Mouse (Mus musculus) hindbrain, embryonic 11.5 days (tissue): ENCODE results near the gene Slc44a1. TPM values are rescaled to one million over a fixed set of nuclear protein-coding genes. Genes with fewer than 3 reads are reported as not detected.

Experiments
- ATAC-seq: fragments of 200-750 bp; cut with Nextera tagmentation; 2 replicates; pipeline ENCODE4 v1.8.0; 2017; ENCODE audit warnings: mild to moderate bottlenecking, moderate TSS enrichment, moderate library complexity; ENCODE audit not compliant: low FRiP score
- DNase-seq: peaks from one replicate; pipeline ENCODE4 v3.0.0-alpha.2; 2015; ENCODE audit warnings: low spot score
- H3K27ac ChIP-seq: fragments of 300-500 bp; sonication (generic); 2 replicates; pipeline ENCODE4 v1.5.1; 2014; ENCODE audit warnings: mild to moderate bottlenecking, low read depth, low read length
- H3K27me3 ChIP-seq: fragments of 300-500 bp; sonication (generic); 2 replicates; pipeline ENCODE4 v1.6.1; 2014; ENCODE audit warnings: mild to moderate bottlenecking, low read length, moderate library complexity, mixed read lengths; ENCODE audit not compliant: control insufficient read depth, insufficient read depth
- H3K36me3 ChIP-seq: fragments of 300-500 bp; sonication (generic); 2 replicates; pipeline ENCODE4 v1.6.1; 2014; ENCODE audit warnings: mild to moderate bottlenecking, low read length, moderate library complexity, mixed read lengths; ENCODE audit not compliant: control insufficient read depth, insufficient read depth
- H3K4me1 ChIP-seq: fragments of 300-500 bp; sonication (generic); replicated peaks from 2 replicates; pipeline ENCODE4 v1.6.1; 2014; ENCODE audit warnings: low read length, mixed read lengths; ENCODE audit not compliant: control insufficient read depth, insufficient read depth
- H3K4me2 ChIP-seq: fragments of 300-500 bp; sonication (generic); replicated peaks from 2 replicates; pipeline ENCODE4 v1.6.1; 2014; ENCODE audit warnings: mild to moderate bottlenecking, low read depth, low read length
- H3K4me3 ChIP-seq: fragments of 300-500 bp; sonication (generic); 2 replicates; pipeline ENCODE4 v1.5.1; 2014; ENCODE audit warnings: low read depth, low read length
- H3K9ac ChIP-seq: fragments of 300-500 bp; sonication (generic); 2 replicates; pipeline ENCODE4 v1.6.1; 2014; ENCODE audit warnings: low read depth, low read length
- H3K9me3 ChIP-seq: fragments of 300-500 bp; sonication (generic); 2 replicates; pipeline ENCODE4 v1.6.1; 2016; ENCODE audit warnings: low read length; ENCODE audit not compliant: control insufficient read depth
- WGBS: fragments of 180-500 bp; shearing (Covaris S2); extraction: QIAGEN DNeasy Blood & Tissue Kit; methylation state at CpG from one replicate; pipeline ENCODE4 v1.1.7; 2014; 5-methylcytosine and 5-hydroxymethylcytosine counted together
- polyA plus RNA-seq: library from polyadenylated mRNA; unstranded; fragments of >200 nt; fragmentation: Nextera tagmentation; extraction: Ambion mirVana; gene quantifications from 2 replicates; pipeline ENCODE4 v1.2.1, GENCODE M21; 2014

Gene Slc44a1
- polyA plus RNA-seq, 1 experiment from 2014 or later: 14.4 TPM

GRCm38 (mm10) chr4:53416928-53417327 lies 23.3 kb upstream of the Slc44a1 start:
- H3K4me2 ChIP-seq: no peak overlapping the region
- no peak for ATAC-seq
- H3K9ac ChIP-seq: no peak overlapping the region
- no peak overlapping the region for H3K4me3 ChIP-seq
- no peaks in the 10 kb centered on the region for H3K4me1 ChIP-seq
- WGBS: 74% methylated on average over 7 of the region's 7 CpGs
- H3K27me3 ChIP-seq: no peaks in the 10 kb centered on the region
- no peaks in the 10 kb centered on the region for H3K36me3 ChIP-seq
- no peaks in the 10 kb centered on the region for H3K9me3 ChIP-seq
- DNase-seq: no peak
- H3K27ac ChIP-seq: no peak overlapping the region

GRCm38 (mm10) chr4:53422799-53423198 lies 17.4 kb upstream of the Slc44a1 start:
- no peak for DNase-seq
- no peak for ATAC-seq
- Histone ChIP-seq H3K4me1 (no peaks in the 10 kb centered on the region), H3K4me2 (no peak overlapping the region), H3K9me3 (no peaks in the 10 kb centered on the region), H3K4me3 (no peak overlapping the region), H3K27me3 (no peaks in the 10 kb centered on the region), H3K9ac (no peak overlapping the region), H3K36me3 (no peaks in the 10 kb centered on the region), H3K27ac (no peak overlapping the region)
- WGBS: 84% methylated on average over 2 of the region's 2 CpGs

GRCm38 (mm10) chr4:53427120-53427519 lies 13.1 kb upstream of the Slc44a1 start:
- no peaks in the 10 kb centered on the region for H3K4me1 ChIP-seq
- no peak for ATAC-seq
- no peak for DNase-seq
- no peak overlapping the region for H3K4me2 ChIP-seq
- H3K4me3 ChIP-seq: no peak overlapping the region
- H3K9ac ChIP-seq: no peak overlapping the region
- no peaks in the 10 kb centered on the region for H3K27me3 ChIP-seq
- no peaks in the 10 kb centered on the region for H3K36me3 ChIP-seq
- no peaks in the 10 kb centered on the region for H3K9me3 ChIP-seq
- no peak overlapping the region for H3K27ac ChIP-seq
- 84% methylated on average over 4 of the region's 4 CpGs for WGBS

GRCm38 (mm10) chr4:53430522-53430921 lies 9.7 kb upstream of the Slc44a1 start:
- Histone ChIP-seq H3K9ac (no peak overlapping the region), H3K9me3 (no peaks in the 10 kb centered on the region), H3K27me3 (no peaks in the 10 kb centered on the region), H3K27ac (no peak overlapping the region), H3K36me3 (no peaks in the 10 kb centered on the region), H3K4me1 (no peaks in the 10 kb centered on the region), H3K4me3 (no peak overlapping the region), H3K4me2 (no peak overlapping the region)
- 72% methylated on average over 6 of the region's 6 CpGs for WGBS
- DNase-seq (no peak), ATAC-seq (no peak)

GRCm38 (mm10) chr4:53431585-53432234 lies 8.5 kb upstream of the Slc44a1 start:
- ATAC-seq (no peak), DNase-seq (no peak)
- no peak overlapping the region for H3K9ac ChIP-seq
- H3K9me3 ChIP-seq: no peaks in the 10 kb centered on the region
- H3K4me1 ChIP-seq: no peaks in the 10 kb centered on the region
- no peaks in the 10 kb centered on the region for H3K27me3 ChIP-seq
- no peak overlapping the region for H3K4me3 ChIP-seq
- no peak overlapping the region for H3K27ac ChIP-seq
- H3K4me2 ChIP-seq: no peak overlapping the region
- WGBS: 96% methylated on average over 8 of the region's 10 CpGs
- no peaks in the 10 kb centered on the region for H3K36me3 ChIP-seq

GRCm38 (mm10) chr4:53437110-53437755 lies 3.0 kb upstream of the Slc44a1 start:
- Histone ChIP-seq H3K4me3 (no peak overlapping the region), H3K4me1 (peaks cover 3% of the 10 kb centered on the region; the same call in 1 of the 2 replicates), H3K27ac (0 out of 2 replicates have a peak overlapping the region, but pooled peaks have one; percentile 10), H3K4me2 (no peak overlapping the region), H3K36me3 (no peaks in the 10 kb centered on the region), H3K27me3 (peaks cover 6% of the 10 kb centered on the region; the same call in 1 of the 2 replicates), H3K9me3 (no peaks in the 10 kb centered on the region), H3K9ac (no peak overlapping the region)
- DNase-seq (no peak), ATAC-seq (no peak)
- 63% methylated on average over 10 of the region's 10 CpGs for WGBS

GRCm38 (mm10) chr4:53438386-53438785 lies 1.8 kb upstream of the Slc44a1 start:
- no peak for DNase-seq
- H3K4me2 ChIP-seq: no peak overlapping the region
- peaks cover 3% of the 10 kb centered on the region; the same call in 1 of the 2 replicates for H3K4me1 ChIP-seq
- no peaks in the 10 kb centered on the region for H3K9me3 ChIP-seq
- ATAC-seq: no peak
- peaks cover 8% of the 10 kb centered on the region; the same call in 1 of the 2 replicates for H3K27me3 ChIP-seq
- no peak overlapping the region for H3K9ac ChIP-seq
- 82% methylated on average over 2 of the region's 2 CpGs for WGBS
- H3K4me3 ChIP-seq: no peak overlapping the region
- no peak overlapping the region for H3K27ac ChIP-seq
- no peaks in the 10 kb centered on the region for H3K36me3 ChIP-seq

- Histone ChIP-seq H3K9ac (no peak overlapping the region), H3K4me2 (no peak overlapping the region), H3K4me1 (peaks cover 3% of the 10 kb centered on the region; the same call in 1 of the 2 replicates), H3K27ac (no peak overlapping the region), H3K27me3 (peaks cover 8% of the 10 kb centered on the region; the same call in 1 of the 2 replicates), H3K9me3 (no peaks in the 10 kb centered on the region), H3K36me3 (no peaks in the 10 kb centered on the region), H3K4me3 (no peak overlapping the region)
- ATAC-seq (no peak), DNase-seq (no peak)
- WGBS: 87% methylated on average over 7 of the region's 7 CpGs
These were observed 1.3 kb upstream of the Slc44a1 start for GRCm38 (mm10) chr4:53438836-53439480.
